Comparison of ENCODE assay signal across 16 mouse cellular contexts in the genomic region with DNA sequence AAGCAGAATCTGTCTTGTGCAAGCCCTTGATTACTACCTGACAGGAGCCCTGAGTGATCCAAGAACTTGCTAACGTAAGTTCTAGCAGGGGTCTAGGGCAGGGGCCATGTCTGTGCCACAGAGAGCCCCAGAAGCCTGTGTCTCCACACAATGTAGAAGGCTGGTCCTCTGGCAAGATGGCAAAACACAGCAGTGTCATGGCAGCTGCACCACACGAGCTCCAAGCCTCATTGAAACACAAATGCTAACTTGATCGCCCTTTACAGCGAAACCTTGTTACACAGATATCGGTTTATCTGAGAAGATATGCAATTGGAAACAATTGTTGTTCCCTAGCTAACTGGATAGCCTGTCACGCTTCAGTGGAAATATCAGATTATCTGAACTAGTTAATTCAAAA.
"Had no signal": no experiment of that assay in that cellular context is flagged by ENCODE, and none has a peak within 500 bp of the region (broad histone marks: within the 10 kb centered on the region; RNA-seq: fewer than 3 reads in every experiment).

No protein-coding gene starts in this region.

- H3K27me3 ChIP-seq: intestine, embryonic 15.5 days; liver, embryonic 13.5 days; neural tube, embryonic 13.5 days; stomach, embryonic 15.5 days had no signal

- H3K4me3 ChIP-seq: intestine, embryonic 15.5 days; kidney, embryonic 15.5 days; liver, embryonic 13.5 days; myocyte; neural tube, embryonic 13.5 days; stomach, embryonic 15.5 days had no signal

- H3K36me3 ChIP-seq: intestine, embryonic 15.5 days; kidney, embryonic 15.5 days; liver, embryonic 13.5 days; neural tube, embryonic 13.5 days; stomach, embryonic 15.5 days had no signal

- H3K9ac ChIP-seq: intestine, embryonic 15.5 days; kidney, embryonic 15.5 days; liver, embryonic 13.5 days; neural tube, embryonic 13.5 days; stomach, embryonic 15.5 days had no signal

- DNase-seq: kidney, adult 11 months; kidney, adult 8-10 months; kidney, postnatal 10 days; kidney, postnatal 36 days; liver, embryonic 13.5 days; lung, adult 2 months; lung, postnatal 14 days; lung, postnatal 4 days; right cerebral cortex, postnatal 25 days; spleen, adult 18-20 months; thymus, postnatal 25 days had no signal

- H3K9me3 ChIP-seq: intestine, embryonic 15.5 days; kidney, embryonic 15.5 days; liver, embryonic 13.5 days; neural tube, embryonic 13.5 days; stomach, embryonic 15.5 days had no signal

- ATAC-seq: intestine, embryonic 15.5 days had no signal

- H3K4me2 ChIP-seq: intestine, embryonic 15.5 days; kidney, embryonic 15.5 days; liver, embryonic 13.5 days; neural tube, embryonic 13.5 days; stomach, embryonic 15.5 days had no signal

- H3K27ac ChIP-seq: intestine, embryonic 15.5 days; kidney, embryonic 15.5 days; liver, embryonic 13.5 days; neural tube, embryonic 13.5 days; stomach, embryonic 15.5 days had no signal

- H3K4me1 ChIP-seq: kidney, embryonic 15.5 days; liver, embryonic 13.5 days; stomach, embryonic 15.5 days had no signal
